ENCODE assay signal across 13 mouse cellular contexts in the genomic region with DNA sequence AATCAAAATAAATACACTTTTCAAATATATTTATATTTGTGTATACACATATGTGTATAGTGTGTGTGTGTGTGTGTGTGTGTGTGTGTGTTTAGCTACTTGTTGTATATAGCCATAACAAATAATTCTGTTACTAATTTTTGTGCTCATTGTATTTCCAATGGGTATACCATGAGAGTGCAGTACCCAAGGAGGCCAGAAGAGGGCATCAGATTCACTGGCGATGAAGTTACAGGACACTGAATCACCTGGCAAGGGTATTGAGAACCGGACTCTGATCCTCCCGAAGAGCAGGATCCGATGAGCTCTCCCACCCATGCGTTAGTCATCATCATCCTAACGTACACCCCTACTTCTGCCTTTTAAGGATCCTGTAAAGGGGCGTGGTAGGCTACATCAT.
DNase-seq lines count a peak whose midpoint lies in the region; ATAC-seq and TF ChIP-seq lines count a peak whose summit lies in the region.
"Had no signal": no experiment of that assay in that cellular context is flagged by ENCODE, and none has a peak within 500 bp of the region (broad histone marks: within the 10 kb centered on the region; RNA-seq: fewer than 3 reads in every experiment).

No protein-coding gene starts in this region.

- H3K27me3 ChIP-seq in kidney, postnatal 0 days (ENCODE audit: insufficient read depth, low read length) = no peaks in the 10 kb centered on the region
- peaks cover 37% of the 10 kb centered on the region for H3K27me3 ChIP-seq in CH12.LX (replicated peaks)
- peaks cover 8% of the 10 kb centered on the region; the same call in 1 of the 2 replicates for H3K27me3 ChIP-seq in forebrain, embryonic 10.5 days (ENCODE audit: poor library complexity, severe bottlenecking)
- H3K27me3 ChIP-seq: heart, embryonic 15.5 days; neural tube, embryonic 12.5 days; stomach, embryonic 15.5 days had no signal

- H3K27ac ChIP-seq in kidney, postnatal 0 days = no peak overlapping the region
- H3K27ac ChIP-seq in CH12.LX (ENCODE audit: insufficient read depth, low read depth) = no peak overlapping the region
- H3K27ac ChIP-seq in forebrain, embryonic 10.5 days = no peak overlapping the region
- H3K27ac ChIP-seq: heart, embryonic 15.5 days; neural tube, embryonic 12.5 days; stomach, embryonic 15.5 days had no signal

- no peak for DNase-seq in kidney, postnatal 0 days (ENCODE audit: low spot score)
- no peak for DNase-seq in kidney, postnatal 14 days
- peak; percentile 9 for DNase-seq in 3T3-L1 (ENCODE audit: low read depth, low spot score)
- DNase-seq in CH12.LX (ENCODE audit: extremely low read depth) = peak; percentile 9
- peak; percentile 8 for DNase-seq in c-Kit-positive CD71-positive TER-119-negative erythroid progenitor cells, embryonic 14.5 days (ENCODE audit: low read depth)
- DNase-seq in right cerebral cortex, adult 18-20 months = no peak
- no peak for DNase-seq in forebrain, embryonic 10.5 days (ENCODE audit: extremely low spot score, low spot score)
- DNase-seq: cerebellum, postnatal 36 days had no signal

- H3K4me3 ChIP-seq in kidney, postnatal 0 days (replicated peaks; ENCODE audit: low read depth, low read length) = no peak overlapping the region
- no peak overlapping the region for H3K4me3 ChIP-seq in CH12.LX (replicated peaks in 1 of 3; ENCODE audit: low read depth in 2 of 3, low read length in 2 of 3, poor library complexity in 1 of 3)
- H3K4me3 ChIP-seq in forebrain, embryonic 10.5 days = no peak overlapping the region
- H3K4me3 ChIP-seq: heart, embryonic 15.5 days; neural tube, embryonic 12.5 days; stomach, embryonic 15.5 days had no signal

- no peaks in the 10 kb centered on the region for H3K36me3 ChIP-seq in kidney, postnatal 0 days (ENCODE audit: insufficient read depth, low read length)
- no peaks in the 10 kb centered on the region for H3K36me3 ChIP-seq in CH12.LX (replicated peaks in 1 of 2; ENCODE audit: control insufficient read depth in 1 of 2, insufficient read depth in 1 of 2, low read length in 1 of 2)
- no peaks in the 10 kb centered on the region for H3K36me3 ChIP-seq in forebrain, embryonic 10.5 days (replicated peaks)
- H3K36me3 ChIP-seq: heart, embryonic 15.5 days; neural tube, embryonic 12.5 days; stomach, embryonic 15.5 days had no signal

- no peak for TF ChIP-seq EP300 in CH12.LX (IDR thresholded peaks at IDR 0.05; ENCODE audit: low read length)

- no peak for TF ChIP-seq POLR2A in CH12.LX (IDR thresholded peaks at IDR 0.05; ENCODE audit: low read depth, low read length)

- peak; percentile 38; the same call in 1 of the 2 replicates for TF ChIP-seq CTCF in kidney, postnatal 0 days (IDR thresholded peaks at IDR 0.05; ENCODE audit: low read depth)
- TF ChIP-seq CTCF in CH12.LX (conservative IDR thresholded peaks at IDR 0.05 in 1 of 2, IDR thresholded peaks at IDR 0.05 in 1 of 2; ENCODE audit: low read depth in 2 of 2, low read length in 2 of 2) = peak; percentile 33 to 62; a peak in 3 of 4 replicates

- TF ChIP-seq RAD21 in CH12.LX (IDR thresholded peaks at IDR 0.05; ENCODE audit: low read depth, low read length) = no peak; the same call in 1 of the 2 replicates

- no peaks in the 10 kb centered on the region for H3K79me2 ChIP-seq in CH12.LX (replicated peaks; ENCODE audit: control insufficient read depth, extremely low read depth, insufficient read depth, poor library complexity, severe bottlenecking)

- H3K9me3 ChIP-seq in kidney, postnatal 0 days (replicated peaks; ENCODE audit: low read length) = no peaks in the 10 kb centered on the region
- peaks cover 45% of the 10 kb centered on the region for H3K9me3 ChIP-seq in CH12.LX (replicated peaks; ENCODE audit: low read length)
- no peaks in the 10 kb centered on the region; the same call in 1 of the 2 replicates for H3K9me3 ChIP-seq in forebrain, embryonic 10.5 days
- H3K9me3 ChIP-seq: heart, embryonic 15.5 days; neural tube, embryonic 12.5 days; stomach, embryonic 15.5 days had no signal

- H3K9ac ChIP-seq in kidney, postnatal 0 days (ENCODE audit: low read depth, low read length) = no peak overlapping the region
- no peak overlapping the region for H3K9ac ChIP-seq in CH12.LX (ENCODE audit: insufficient read depth, low read depth)
- H3K9ac ChIP-seq: heart, embryonic 15.5 days; neural tube, embryonic 12.5 days; stomach, embryonic 15.5 days had no signal

- no peaks in the 10 kb centered on the region for H3K4me1 ChIP-seq in kidney, postnatal 0 days (replicated peaks; ENCODE audit: insufficient read depth, low read length)
- no peaks in the 10 kb centered on the region for H3K4me1 ChIP-seq in CH12.LX (ENCODE audit: control insufficient read depth in 1 of 2, insufficient read depth in 2 of 2)
- H3K4me1 ChIP-seq in forebrain, embryonic 10.5 days = no peaks in the 10 kb centered on the region
- H3K4me1 ChIP-seq: heart, embryonic 15.5 days; neural tube, embryonic 12.5 days; stomach, embryonic 15.5 days had no signal

- no peak overlapping the region for H3K4me2 ChIP-seq in kidney, postnatal 0 days (ENCODE audit: low read length)
- H3K4me2 ChIP-seq in CH12.LX (ENCODE audit: insufficient read depth, low read depth, poor library complexity, severe bottlenecking) = no peak overlapping the region
- H3K4me2 ChIP-seq: heart, embryonic 15.5 days; midbrain, embryonic 11.5 days; neural tube, embryonic 12.5 days; stomach, embryonic 15.5 days had no signal

- ATAC-seq in kidney, postnatal 0 days (replicated peaks; ENCODE audit: low FRiP score, low read depth) = no peak
- ATAC-seq: inflammation-experienced regulatory T-cells, adult 6 months had no signal

- WGBS in kidney, postnatal 0 days = 82% methylated on average over 7 of the region's 7 CpGs
- 83% methylated on average over 7 of the region's 7 CpGs for WGBS in forebrain, embryonic 10.5 days

- in situ Hi-C loops in CH12.LX (cut with MboI; ENCODE audit: low pct_ligation_motif_present, low pct_unique_long_range_greater_than_20kb, low sequenced_read_pairs) = no loop called here

- dilution Hi-C loops in CH12.LX (cut with MboI; ENCODE audit: extremely low pct_ligation_motif_present, extremely low pct_unique_long_range_greater_than_20kb, low sequenced_read_pairs) = no loop called here

TF ChIP-seq in CH12.LX, 34 proteins besides CTCF, POLR2A, EP300 and RAD21:
- TF ChIP-seq RCOR1 (conservative IDR thresholded peaks at IDR 0.05; ENCODE audit: low read depth, low read length) = no peak
- TF ChIP-seq IRF4 (IDR thresholded peaks at IDR 0.05; ENCODE audit: low read depth, low read length) = no peak
- TF ChIP-seq GABPA (IDR thresholded peaks at IDR 0.05; ENCODE audit: insufficient replicate concordance, low read depth, low read length) = no peak
- no peak for TF ChIP-seq JUND (conservative IDR thresholded peaks at IDR 0.05; ENCODE audit: low read depth, low read length)
- TF ChIP-seq CHD2 (IDR thresholded peaks at IDR 0.05; ENCODE audit: low read length) = no peak
- no peak for TF ChIP-seq CHD1 (IDR thresholded peaks at IDR 0.05; ENCODE audit: low read depth, low read length)
- TF ChIP-seq PAX5 (IDR thresholded peaks at IDR 0.05; ENCODE audit: low read length) = no peak
- TF ChIP-seq NELFE (IDR thresholded peaks at IDR 0.05; ENCODE audit: low read depth, low read length) = no peak
- no peak for TF ChIP-seq ELF1 (IDR thresholded peaks at IDR 0.05; ENCODE audit: low read depth, low read length)
- TF ChIP-seq POLR2AphosphoS2 (IDR thresholded peaks at IDR 0.05; ENCODE audit: low read depth, low read length) = no peak
- TF ChIP-seq MXI1 (IDR thresholded peaks at IDR 0.05; ENCODE audit: low read depth, low read length) = no peak
- TF ChIP-seq MAFK (IDR thresholded peaks at IDR 0.05; ENCODE audit: insufficient replicate concordance, low read length) = no peak
- no peak for TF ChIP-seq USF1 (IDR thresholded peaks at IDR 0.05; ENCODE audit: low read depth, low read length)
- no peak for TF ChIP-seq MYC (IDR thresholded peaks at IDR 0.05; ENCODE audit: low read depth, low read length)
- no peak for TF ChIP-seq MEF2A (IDR thresholded peaks at IDR 0.05; ENCODE audit: borderline replicate concordance, low read depth, low read length)
- no peak for TF ChIP-seq ETS1 (conservative IDR thresholded peaks at IDR 0.05; ENCODE audit: low read depth, low read length)
- no peak for TF ChIP-seq NRF1 (IDR thresholded peaks at IDR 0.05; ENCODE audit: low read depth, low read length)
- TF ChIP-seq KAT2A (IDR thresholded peaks at IDR 0.05; ENCODE audit: insufficient replicate concordance, low read length) = no peak
- TF ChIP-seq MAZ (IDR thresholded peaks at IDR 0.05; ENCODE audit: low read depth, low read length) = no peak

Comparison
In these comparisons a context has a peak if more than half of its experiments do, and no peak if none do; other contexts are left out.
1. DNase-seq: peak in 3T3-L1 (single experiment), CH12.LX (single experiment) and c-Kit-positive CD71-positive TER-119-negative erythroid progenitor cells, embryonic 14.5 days (single experiment); none in kidney, postnatal 0 days (single experiment), kidney, postnatal 14 days (single experiment), right cerebral cortex, adult 18-20 months (single experiment) and forebrain, embryonic 10.5 days (single experiment).